Mouse (Mus musculus) neural tube, postnatal 0 days (tissue): ENCODE measurements around the gene Mrps5. TPM values are rescaled to one million over a fixed set of nuclear protein-coding genes. Genes with fewer than 3 reads are reported as not detected.

ENCODE experiments used
- polyA plus RNA-seq: library from polyadenylated mRNA; unstranded; fragments of >200 nt; fragmentation: Nextera tagmentation; extraction: Ambion mirVana; gene quantifications from 2 replicates; pipeline ENCODE4 v1.2.1, GENCODE M21; 2015

Mrps5 gene
- 136 and 140 TPM in 2 replicates for polyA plus RNA-seq

DNA sequence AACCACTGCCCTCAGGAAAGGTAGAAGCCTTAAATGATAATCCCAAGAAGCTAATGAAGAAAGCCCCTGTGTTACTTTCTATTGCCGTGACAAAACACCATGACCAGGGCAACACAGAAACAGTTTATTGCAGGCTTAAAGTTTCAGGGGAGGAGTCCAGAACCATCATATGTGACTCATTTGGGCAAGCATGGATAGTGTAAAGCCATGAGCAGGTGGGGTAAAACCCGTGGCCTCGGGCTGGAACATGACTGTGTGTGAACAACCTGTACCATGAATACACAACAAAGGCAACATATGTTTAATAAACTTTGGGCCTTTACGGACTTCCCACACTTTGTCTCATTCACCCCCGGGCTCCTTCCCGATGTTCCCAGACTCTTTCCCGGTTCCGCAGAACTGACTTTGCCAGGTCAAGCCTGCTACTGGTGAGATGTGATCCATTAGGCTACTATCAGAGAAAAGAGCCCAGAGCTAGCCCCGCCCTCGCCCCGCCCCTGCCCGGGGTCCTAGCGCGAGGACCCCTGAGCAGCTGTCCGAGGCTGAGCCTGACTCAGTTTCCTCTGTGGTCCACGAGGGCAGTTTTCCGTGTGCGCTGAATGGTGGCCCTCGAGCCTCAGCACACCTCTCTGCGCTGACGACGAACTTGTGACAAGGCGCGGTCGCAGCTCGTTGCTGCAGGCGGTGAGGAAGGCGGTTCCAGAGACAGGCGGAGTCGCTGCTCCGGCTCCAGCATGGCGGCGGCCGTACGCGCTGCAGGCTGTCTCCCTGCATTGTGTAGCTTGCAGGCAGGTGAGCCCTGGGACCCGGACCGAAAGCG lies at the start of gene Mrps5, which contains the start of gene Zfp661:
Gene Mrps5 (plus strand): TSS at position 529 of the 820 bp plus-strand sequence.
Gene Zfp661 (minus strand): TSS at position 401 of the 820 bp plus-strand sequence.

DNA sequence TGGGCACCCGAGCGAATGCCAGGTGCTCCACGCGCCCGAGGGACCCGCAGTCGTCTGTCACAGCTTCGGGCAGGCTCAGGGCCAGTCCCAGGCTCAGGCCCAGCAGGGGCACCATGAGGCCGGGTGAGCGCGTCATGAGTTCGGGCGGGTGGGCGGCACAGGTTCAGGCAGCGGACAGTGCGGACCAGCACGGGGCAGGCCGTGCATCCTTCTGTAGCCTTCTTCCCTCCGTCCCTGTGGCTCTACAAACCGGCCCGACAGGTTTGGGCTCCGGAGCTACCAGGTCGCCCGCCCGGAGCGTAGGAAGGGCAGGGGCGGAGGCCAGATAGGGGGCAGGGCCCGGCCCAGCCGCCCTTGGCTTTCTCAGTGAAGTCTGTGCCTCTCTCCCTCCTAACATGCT lies 45.8 kb upstream of the Mrps5 start, which contains the start of gene Prom2:
Gene Prom2 (minus strand): TSS at position 283 of the 400 bp plus-strand sequence.

DNA sequence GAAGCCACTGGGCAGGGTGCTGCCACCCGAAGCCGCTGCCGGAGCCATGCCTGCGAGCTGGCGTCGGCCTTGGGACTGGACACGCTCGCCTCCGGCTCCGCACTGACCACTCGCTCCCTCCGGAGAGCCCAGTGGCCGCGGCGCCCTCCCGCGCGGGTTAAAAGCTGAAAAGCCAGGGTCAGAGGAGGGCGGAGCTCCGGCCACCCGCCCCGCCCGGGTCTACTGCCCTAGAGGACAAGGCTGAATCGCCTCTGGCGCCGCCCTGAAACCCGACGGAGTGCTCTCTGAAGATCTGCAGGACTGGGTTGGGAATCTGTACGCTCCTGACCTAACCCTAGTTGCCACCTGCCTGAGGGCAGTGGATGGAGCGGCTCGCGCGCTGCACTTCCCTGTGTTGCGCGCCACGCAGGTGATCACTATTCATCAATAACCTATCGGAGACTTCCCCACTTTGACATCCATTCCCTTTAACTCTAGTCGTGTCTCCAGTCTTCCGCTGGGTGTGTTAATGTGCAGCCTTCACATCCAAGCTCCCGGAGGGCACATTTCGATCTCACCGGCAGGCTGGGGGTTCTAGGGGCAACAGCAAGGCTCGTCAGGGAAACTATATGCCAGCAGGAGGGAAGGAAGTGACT lies 69.2 kb downstream of the Mrps5 start, which contains the start of gene Mal:
Gene Mal (minus strand): TSS at position 610 of the 635 bp plus-strand sequence.

Other genes starting within 250 kb of the Mrps5 start
- not detected in 2 replicates for gene Astl, start 248.6 kb upstream of the Mrps5 start, polyA plus RNA-seq
- gene Adra2b, start 224.0 kb upstream of the Mrps5 start, polyA plus RNA-seq, result 0.53 and 0.88 TPM in 2 replicates
- 0.17 and 0.21 TPM in 2 replicates for gene Gpat2, start 162.0 kb upstream of the Mrps5 start, polyA plus RNA-seq
- 33.7 and 39.1 TPM in 2 replicates for gene Fahd2a, start 142.7 kb upstream of the Mrps5 start, polyA plus RNA-seq
- gene Kcnip3, start 65.1 kb upstream of the Mrps5 start, polyA plus RNA-seq, result 13.3 and 14.9 TPM in 2 replicates
- gene Prom2, start 45.8 kb upstream of the Mrps5 start, polyA plus RNA-seq, result 0.04 TPM in 1 of 2 replicates, not detected in the other
- 4.2 and 4.6 TPM in 2 replicates for gene Zfp661, start 128 bp upstream of the Mrps5 start, polyA plus RNA-seq
- gene Mal, start 69.5 kb downstream of the Mrps5 start, polyA plus RNA-seq, result 24.5 and 24.6 TPM in 2 replicates
- 0.39 and 0.45 TPM in 2 replicates for gene Mall, start 142.7 kb downstream of the Mrps5 start, polyA plus RNA-seq
- 13.6 and 13.7 TPM in 2 replicates for gene Nphp1, start 201.7 kb downstream of the Mrps5 start, polyA plus RNA-seq
- 78.4 and 100 TPM in 2 replicates for gene Mtln, start 205.3 kb downstream of the Mrps5 start, polyA plus RNA-seq
- 2.4 and 3.0 TPM in 2 replicates for gene Bub1, start 244.6 kb downstream of the Mrps5 start, polyA plus RNA-seq